Mouse (Mus musculus): ENCODE measurements around the gene Mybphl. TPM values are rescaled to one million over a fixed set of nuclear protein-coding genes. Genes with fewer than 3 reads are reported as not detected.
A peak's percentile ranks its signal among the peaks of the same experiment; 100 is the strongest.

Gene Mybphl
- polyA plus RNA-seq, 1 experiment from 2014 or later: 5.6 TPM

GRCm38 (mm10) chr3:108341040-108341439 lies 23.7 kb upstream of the Mybphl start:
- TF ChIP-seq CTCF (IDR thresholded peaks at IDR 0.05) (no peak), EP300 (IDR thresholded peaks at IDR 0.05) (no peak)
- no peak for DNase-seq (ENCODE audit: low spot score)
- H3K27ac ChIP-seq (ENCODE audit: low read length): peak overlapping the region; percentile 33; the same call in 1 of the 2 replicates

DNA sequence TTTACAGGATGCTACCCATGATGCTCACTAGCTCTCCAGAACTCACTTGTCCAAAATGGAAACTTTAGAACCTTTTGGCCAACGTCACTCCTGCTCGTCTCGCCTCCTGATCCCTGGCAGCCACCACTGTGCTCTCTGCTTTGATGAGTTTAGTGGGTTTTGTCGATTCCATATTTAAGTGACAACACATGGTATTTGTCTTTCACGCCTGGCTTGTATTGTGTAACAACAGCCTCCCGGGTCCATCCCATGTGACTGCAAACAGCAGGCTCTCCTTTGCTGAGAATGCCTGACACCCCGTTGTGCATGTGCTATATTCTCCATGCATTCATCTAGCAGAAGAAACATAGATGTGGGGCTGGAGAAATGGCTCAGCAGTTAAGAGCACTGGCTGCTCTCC lies 22.5 kb upstream of the Mybphl start:
- no peak for TF ChIP-seq CTCF (IDR thresholded peaks at IDR 0.05)
- peak; percentile 77 for TF ChIP-seq EP300 (IDR thresholded peaks at IDR 0.05)
- Histone ChIP-seq H3K9ac (replicated peaks; ENCODE audit: low read depth) (no peak overlapping the region), H3K36me3 (ENCODE audit: insufficient read depth, low read length) (peaks cover 34% of the 10 kb centered on the region; the same call in 1 of the 2 replicates), H3K9me3 (ENCODE audit: low read length) (no peaks in the 10 kb centered on the region), H3K4me2 (replicated peaks; ENCODE audit: low read depth, low read length) (no peak overlapping the region), H3K27me3 (replicated peaks; ENCODE audit: insufficient read depth, low read length) (no peaks in the 10 kb centered on the region), H3K4me3 (ENCODE audit: low read depth, low read length) (no peak overlapping the region), H3K4me1 (ENCODE audit: insufficient read depth, low read depth, low read length) (no peaks in the 10 kb centered on the region), H3K27ac (ENCODE audit: low read length) (no peak overlapping the region)
- ATAC-seq (peak; percentile 89), DNase-seq (ENCODE audit: low spot score) (peak; percentile 80)
- WGBS: 53% methylated on average over 7 of the region's 7 CpGs

More at GRCm38 (mm10) chr3:108341040-108341439, 23.7 kb upstream of the Mybphl start:
- H3K36me3 ChIP-seq (ENCODE audit: insufficient read depth, low read length): peaks cover 42% of the 10 kb centered on the region; the same call in 1 of the 2 replicates
- H3K27me3 ChIP-seq (replicated peaks; ENCODE audit: insufficient read depth, low read length): no peaks in the 10 kb centered on the region
- H3K4me3 ChIP-seq (ENCODE audit: low read depth, low read length): no peak overlapping the region
- no peak overlapping the region for H3K9ac ChIP-seq (replicated peaks; ENCODE audit: low read depth)
- 76% methylated on average over 2 of the region's 2 CpGs for WGBS
- no peak overlapping the region for H3K4me2 ChIP-seq (replicated peaks; ENCODE audit: low read depth, low read length)
- ATAC-seq: no peak
- no peaks in the 10 kb centered on the region for H3K4me1 ChIP-seq (ENCODE audit: insufficient read depth, low read depth, low read length)
- no peaks in the 10 kb centered on the region for H3K9me3 ChIP-seq (ENCODE audit: low read length)

DNA sequence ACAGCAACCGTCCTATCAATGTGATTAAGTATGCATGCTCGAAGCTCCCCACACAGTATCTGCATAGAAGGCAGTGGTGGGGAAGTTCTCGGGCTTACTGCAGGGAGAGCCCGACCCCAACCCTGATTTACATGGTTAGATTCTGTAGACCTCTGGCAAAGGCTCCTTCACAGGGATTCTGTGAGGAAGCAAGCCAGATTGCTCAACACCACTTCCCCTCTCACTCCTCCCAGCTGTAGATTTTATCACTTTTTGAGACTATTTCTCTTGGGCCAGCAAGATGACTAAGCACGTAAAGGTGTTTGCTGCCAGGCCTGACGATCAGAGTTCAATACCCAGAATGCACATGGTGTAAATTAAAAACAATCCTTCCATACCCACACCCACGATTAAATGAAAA lies 18.9 kb upstream of the Mybphl start:
- WGBS: 71% methylated on average over 7 of the region's 7 CpGs

DNA sequence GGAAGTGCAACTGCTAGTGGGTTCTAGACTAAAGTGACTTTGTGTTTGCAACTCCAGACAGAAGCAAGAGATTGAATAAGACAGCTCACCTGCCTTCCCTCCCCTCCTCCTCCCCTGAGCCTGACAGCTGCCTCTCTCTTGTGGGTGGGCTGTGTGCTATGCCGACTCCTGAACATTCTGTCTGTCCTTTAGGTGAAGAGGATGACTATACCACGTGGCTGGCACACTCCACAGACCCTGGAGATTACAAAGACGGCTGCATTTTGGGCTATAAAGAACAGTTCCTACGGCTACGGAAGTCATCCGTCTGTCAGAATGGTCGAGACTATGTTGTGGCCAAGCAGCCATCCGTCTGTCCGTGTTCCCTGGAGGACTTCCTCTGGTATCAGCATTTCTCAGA lies 16.3 kb upstream of the Mybphl start:
- peaks cover 49% of the 10 kb centered on the region for H3K36me3 ChIP-seq (ENCODE audit: insufficient read depth, low read length)
- ATAC-seq (no peak), DNase-seq (ENCODE audit: low spot score) (no peak)
- no peaks in the 10 kb centered on the region for H3K4me1 ChIP-seq (ENCODE audit: insufficient read depth, low read depth, low read length)
- 73% methylated on average over 9 of the region's 9 CpGs for WGBS
- TF ChIP-seq CTCF (IDR thresholded peaks at IDR 0.05): no peak
- no peak for TF ChIP-seq EP300 (IDR thresholded peaks at IDR 0.05)
- H3K9ac ChIP-seq (replicated peaks; ENCODE audit: low read depth): no peak overlapping the region
- no peak overlapping the region for H3K4me2 ChIP-seq (replicated peaks; ENCODE audit: low read depth, low read length)
- H3K4me3 ChIP-seq (ENCODE audit: low read depth, low read length): no peak overlapping the region
- no peak overlapping the region for H3K27ac ChIP-seq (ENCODE audit: low read length)
- no peaks in the 10 kb centered on the region for H3K9me3 ChIP-seq (ENCODE audit: low read length)
- H3K27me3 ChIP-seq (replicated peaks; ENCODE audit: insufficient read depth, low read length): no peaks in the 10 kb centered on the region

More for the DNA sequence above, 18.9 kb upstream of the Mybphl start:
- Histone ChIP-seq H3K27ac (ENCODE audit: low read length) (no peak overlapping the region), H3K4me3 (ENCODE audit: low read depth, low read length) (no peak overlapping the region), H3K9ac (replicated peaks; ENCODE audit: low read depth) (no peak overlapping the region), H3K4me2 (replicated peaks; ENCODE audit: low read depth, low read length) (no peak overlapping the region), H3K9me3 (ENCODE audit: low read length) (no peaks in the 10 kb centered on the region), H3K27me3 (replicated peaks; ENCODE audit: insufficient read depth, low read length) (no peaks in the 10 kb centered on the region), H3K4me1 (ENCODE audit: insufficient read depth, low read depth, low read length) (no peaks in the 10 kb centered on the region), H3K36me3 (ENCODE audit: insufficient read depth, low read length) (peaks cover 41% of the 10 kb centered on the region)
- ATAC-seq (no peak), DNase-seq (ENCODE audit: low spot score) (no peak)
- TF ChIP-seq CTCF (IDR thresholded peaks at IDR 0.05) (no peak), EP300 (IDR thresholded peaks at IDR 0.05) (no peak)

- WGBS: 84% methylated on average over 3 of the region's 3 CpGs
- peaks cover 53% of the 10 kb centered on the region for H3K36me3 ChIP-seq (ENCODE audit: insufficient read depth, low read length)
- TF ChIP-seq EP300 (IDR thresholded peaks at IDR 0.05): no peak
- TF ChIP-seq CTCF (IDR thresholded peaks at IDR 0.05): no peak
Observed at GRCm38 (mm10) chr3:108355245-108355644, 9.5 kb upstream of the Mybphl start.

DNA sequence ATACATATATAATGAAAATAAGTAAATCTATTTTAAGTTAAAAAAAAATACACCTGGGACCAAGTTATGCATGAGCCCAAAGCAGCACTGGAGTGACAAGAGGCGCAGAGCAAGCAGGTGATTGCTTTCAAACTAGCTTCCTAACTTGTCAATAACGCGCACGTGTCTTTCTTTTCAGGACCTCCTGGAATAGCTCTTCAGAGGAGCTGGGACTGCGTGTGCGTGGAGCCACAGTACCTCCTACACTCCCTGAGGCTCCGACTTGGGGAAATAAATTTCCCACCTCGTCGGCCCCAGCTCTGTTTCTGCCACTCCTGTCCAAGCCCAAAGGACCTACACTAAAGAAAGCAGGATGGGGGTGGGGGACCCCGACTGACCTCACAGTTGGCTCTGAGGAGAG lies 7.7 kb upstream of the Mybphl start:
- Histone ChIP-seq H3K4me1 (ENCODE audit: insufficient read depth, low read depth, low read length) (no peaks in the 10 kb centered on the region), H3K9ac (replicated peaks; ENCODE audit: low read depth) (no peak overlapping the region), H3K4me2 (replicated peaks; ENCODE audit: low read depth, low read length) (no peak overlapping the region), H3K36me3 (ENCODE audit: insufficient read depth, low read length) (peaks cover 41% of the 10 kb centered on the region), H3K4me3 (ENCODE audit: low read depth, low read length) (no peak overlapping the region), H3K27ac (ENCODE audit: low read length) (no peak overlapping the region), H3K9me3 (ENCODE audit: low read length) (no peaks in the 10 kb centered on the region), H3K27me3 (replicated peaks; ENCODE audit: insufficient read depth, low read length) (no peaks in the 10 kb centered on the region)
- no peak for DNase-seq (ENCODE audit: low spot score)
- no peak for TF ChIP-seq CTCF (IDR thresholded peaks at IDR 0.05)
- no peak for TF ChIP-seq EP300 (IDR thresholded peaks at IDR 0.05)
- ATAC-seq: no peak
- WGBS: 91% methylated on average over 10 of the region's 10 CpGs

More at GRCm38 (mm10) chr3:108355245-108355644, 9.5 kb upstream of the Mybphl start:
- ATAC-seq (no peak), DNase-seq (ENCODE audit: low spot score) (no peak)
- H3K4me1 ChIP-seq (ENCODE audit: insufficient read depth, low read depth, low read length): no peaks in the 10 kb centered on the region
- no peak overlapping the region for H3K9ac ChIP-seq (replicated peaks; ENCODE audit: low read depth)
- no peak overlapping the region for H3K4me2 ChIP-seq (replicated peaks; ENCODE audit: low read depth, low read length)
- H3K9me3 ChIP-seq (ENCODE audit: low read length): no peaks in the 10 kb centered on the region
- H3K27ac ChIP-seq (ENCODE audit: low read length): no peak overlapping the region
- no peaks in the 10 kb centered on the region for H3K27me3 ChIP-seq (replicated peaks; ENCODE audit: insufficient read depth, low read length)
- H3K4me3 ChIP-seq (ENCODE audit: low read depth, low read length): no peak overlapping the region

DNA sequence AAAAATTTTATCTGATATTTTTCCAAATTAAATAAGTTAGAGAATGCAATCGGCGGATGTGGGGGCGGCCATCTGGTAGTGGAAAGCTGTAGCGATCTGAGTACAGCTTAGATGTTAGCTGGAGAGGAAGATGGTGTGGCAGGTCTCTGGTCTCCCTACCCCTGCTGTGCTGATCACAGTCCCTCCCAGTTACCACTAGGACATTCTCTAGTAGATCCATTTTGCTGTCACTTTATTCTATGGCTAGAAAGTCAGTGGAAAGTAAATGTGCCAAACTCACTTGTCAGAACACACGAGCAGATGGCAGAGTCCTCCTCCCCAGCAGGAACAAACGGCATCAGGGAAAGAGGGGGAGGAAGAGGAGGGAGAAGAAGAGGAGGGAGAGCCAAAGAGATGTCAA lies 6.3 kb upstream of the Mybphl start:
- Histone ChIP-seq H3K4me3 (ENCODE audit: low read depth, low read length) (no peak overlapping the region), H3K4me1 (ENCODE audit: insufficient read depth, low read depth, low read length) (no peaks in the 10 kb centered on the region), H3K27me3 (replicated peaks; ENCODE audit: insufficient read depth, low read length) (no peaks in the 10 kb centered on the region), H3K4me2 (replicated peaks; ENCODE audit: low read depth, low read length) (no peak overlapping the region), H3K9me3 (ENCODE audit: low read length) (no peaks in the 10 kb centered on the region), H3K36me3 (ENCODE audit: insufficient read depth, low read length) (peaks cover 38% of the 10 kb centered on the region), H3K27ac (ENCODE audit: low read length) (no peak overlapping the region), H3K9ac (replicated peaks; ENCODE audit: low read depth) (no peak overlapping the region)
- TF ChIP-seq CTCF (IDR thresholded peaks at IDR 0.05) (no peak), EP300 (IDR thresholded peaks at IDR 0.05) (no peak)
- DNase-seq (ENCODE audit: low spot score): no peak
- ATAC-seq: no peak
- 74% methylated on average over 6 of the region's 6 CpGs for WGBS

Data from lung, postnatal 0 days (tissue).